Mouse (Mus musculus): ENCODE results near the gene Sh2d2a.

DNA sequence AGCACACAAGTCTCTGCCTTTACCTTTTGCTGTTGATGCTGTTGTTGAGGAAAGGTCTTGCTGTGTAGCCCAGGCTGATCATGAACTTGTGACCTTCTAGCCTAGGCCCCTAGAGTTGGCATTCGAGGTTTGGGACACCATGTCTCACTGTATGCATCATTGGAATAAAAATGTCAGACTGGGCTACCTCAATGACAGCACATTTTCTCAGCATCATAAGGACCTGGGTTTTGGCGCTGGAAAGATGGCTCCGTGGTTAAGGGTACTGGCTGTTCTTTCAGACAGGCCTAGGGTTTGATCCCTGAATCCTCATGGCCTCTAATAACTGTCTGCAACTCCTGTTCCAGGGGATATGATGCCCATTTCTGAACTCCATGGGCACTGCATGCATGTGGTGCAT, 53.2 kb downstream of the Sh2d2a start:
- TF ChIP-seq GATA1 (IDR thresholded peaks at IDR 0.05; ENCODE audit: borderline replicate concordance, low read length), result no peak
- TF ChIP-seq FLI1 (IDR thresholded peaks at IDR 0.05; ENCODE audit: low read length), result no peak
